Mouse (Mus musculus) layer of hippocampus, postnatal 14 days (tissue): ENCODE measurements around the gene Hoxd10. TPM values are rescaled to one million over a fixed set of nuclear protein-coding genes. Genes with fewer than 3 reads are reported as not detected.
A peak's percentile ranks its signal among the peaks of the same experiment; 100 is the strongest.

Source experiments
- DNase-seq, 2 experiments: peaks; one replicate each; pipeline ENCODE4 v3.0.0; 2021 to 2022; ENCODE audit warnings: low spot score in 2 of 2, mixed read lengths in 1 of 2
- long read RNA-seq, 2 experiments: library from polyadenylated mRNA; stranded (forward); transcript quantifications; one replicate each; pipeline ENCODE4 v2.0.0; 2021
- total RNA-seq, 2 experiments: library from RNA; stranded (reverse); gene quantifications; 2 replicates each; pipeline ENCODE4 v1.2.3; 2021

Gene Hoxd10
- total RNA-seq, result not detected
- long read RNA-seq, experiment 1, result 0 reads
- long read RNA-seq, experiment 2, result 0 reads

DNA sequence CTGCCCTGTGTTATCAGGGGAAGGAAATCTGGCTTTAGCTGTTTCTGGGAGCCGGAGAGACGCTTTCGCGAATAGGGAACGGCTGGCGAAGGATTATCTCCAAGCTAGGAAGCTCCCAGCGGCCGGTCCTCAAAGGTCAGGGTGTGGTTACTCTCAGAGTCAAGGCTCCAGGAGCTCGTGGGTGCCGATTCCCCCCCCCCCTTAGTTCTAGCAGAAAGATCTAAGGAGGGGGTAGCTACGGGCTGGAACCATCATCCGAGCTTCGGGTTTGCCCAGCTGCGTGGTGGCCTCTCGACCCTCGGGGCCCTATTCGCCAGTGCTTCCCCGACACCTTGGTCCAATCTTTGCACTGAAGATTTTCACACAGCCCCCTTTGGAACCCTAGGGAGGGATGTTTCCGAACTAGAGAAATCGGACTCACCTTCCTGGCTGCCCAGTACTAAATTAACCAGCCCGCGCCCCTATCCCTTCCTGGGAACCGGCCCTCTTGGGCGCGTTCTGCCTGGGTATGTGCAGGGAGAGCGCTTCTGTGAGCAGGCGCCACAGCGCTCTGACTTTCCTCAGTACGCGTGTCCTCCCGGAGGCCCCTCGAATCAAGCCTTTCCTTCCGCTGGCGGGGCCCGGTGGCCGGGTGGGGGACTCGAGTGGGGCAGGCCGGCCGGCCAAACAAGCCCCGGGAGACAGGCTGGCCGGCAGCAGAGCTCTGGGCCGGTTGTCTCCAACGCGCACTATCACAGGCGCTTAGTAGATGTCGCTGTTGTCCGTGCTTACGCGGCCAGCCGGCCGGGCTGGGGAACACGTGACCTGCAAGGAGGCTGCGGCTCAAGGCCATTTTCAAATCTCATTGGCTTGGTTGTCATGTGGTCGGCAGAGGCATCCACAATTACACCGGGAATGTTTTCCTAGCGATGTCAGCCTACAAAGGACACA lies at the start of gene Hoxd10:
Gene Hoxd10 (plus strand): TSS at position 903 of the 930 bp plus-strand sequence.
- DNase-seq, result no peak

DNA sequence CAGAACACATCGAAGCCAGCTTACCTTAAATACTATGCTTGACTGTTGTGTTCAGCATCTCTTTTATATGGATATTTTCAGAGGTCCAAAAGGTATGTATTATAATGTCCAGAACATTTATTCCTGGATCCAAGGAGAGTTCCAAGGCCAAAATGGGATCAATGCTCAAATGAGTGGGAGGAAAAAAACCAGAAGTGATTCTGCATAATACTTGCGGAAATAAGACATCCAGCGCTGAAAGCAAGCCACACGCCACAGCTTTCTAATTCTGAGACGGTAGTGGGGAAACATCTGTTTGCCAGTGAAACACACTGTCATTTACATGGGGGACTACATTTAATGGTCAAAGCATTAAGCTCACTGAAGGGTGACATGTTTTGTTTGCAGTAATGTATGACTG lies 49.3 kb upstream of the Hoxd10 start:
- DNase-seq, result no peak

DNA sequence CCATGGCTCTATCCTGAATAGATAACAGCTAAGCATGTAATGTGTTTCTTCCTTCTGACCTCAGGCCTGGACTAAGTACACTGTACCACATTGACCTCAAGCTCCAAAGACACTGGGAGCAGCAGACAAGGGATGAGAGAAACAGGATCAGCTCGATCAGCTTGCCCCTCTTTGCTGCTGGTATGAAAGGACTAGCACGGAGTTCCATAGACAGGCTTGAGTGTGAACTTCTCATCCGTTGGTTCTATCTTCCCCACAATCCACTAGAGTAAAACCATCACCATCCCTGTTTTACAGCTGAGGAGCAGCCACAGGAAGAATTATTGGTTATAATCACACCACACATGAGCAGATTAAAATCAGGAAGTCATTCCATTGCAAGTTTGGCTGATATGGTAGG lies 46.1 kb upstream of the Hoxd10 start:
- no peak for DNase-seq

DNA sequence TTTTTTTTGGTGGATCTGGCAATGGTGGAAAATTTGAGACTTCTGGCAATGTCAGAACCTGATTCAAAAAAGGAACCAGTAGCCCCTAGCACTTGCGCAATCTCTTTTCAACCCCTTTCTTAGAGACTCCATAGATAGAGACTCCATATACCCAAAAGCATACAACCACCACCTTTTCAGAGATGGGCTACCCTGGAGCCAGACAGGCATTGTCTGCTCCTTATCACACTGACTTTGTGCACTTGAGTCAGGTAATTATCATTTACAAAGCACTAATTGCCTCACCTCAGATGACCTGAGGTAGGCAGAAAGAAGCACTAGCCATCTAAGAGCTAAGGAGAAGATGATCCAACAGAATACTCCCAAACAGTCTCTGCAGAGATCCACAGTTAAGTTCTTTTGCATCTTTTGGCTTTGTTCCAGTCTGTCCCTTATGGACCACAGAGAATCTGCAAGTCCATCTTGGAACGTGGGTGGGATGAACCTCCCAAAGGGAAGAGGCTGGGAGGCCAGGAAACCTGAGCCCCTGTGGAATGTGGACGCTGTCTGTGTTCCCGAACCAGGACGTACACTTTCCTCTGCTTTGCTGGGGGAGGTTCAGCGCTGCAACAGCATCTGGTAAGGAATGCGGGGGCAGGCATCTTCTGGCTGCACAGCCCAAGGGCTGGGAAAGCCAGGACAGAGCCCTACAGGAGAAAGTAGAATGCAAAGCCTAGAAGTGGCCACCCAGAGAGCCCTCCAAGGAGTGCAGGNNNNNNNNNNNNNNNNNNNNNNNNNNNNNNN lies 44.5 kb upstream of the Hoxd10 start:
- DNase-seq, result no peak

DNA sequence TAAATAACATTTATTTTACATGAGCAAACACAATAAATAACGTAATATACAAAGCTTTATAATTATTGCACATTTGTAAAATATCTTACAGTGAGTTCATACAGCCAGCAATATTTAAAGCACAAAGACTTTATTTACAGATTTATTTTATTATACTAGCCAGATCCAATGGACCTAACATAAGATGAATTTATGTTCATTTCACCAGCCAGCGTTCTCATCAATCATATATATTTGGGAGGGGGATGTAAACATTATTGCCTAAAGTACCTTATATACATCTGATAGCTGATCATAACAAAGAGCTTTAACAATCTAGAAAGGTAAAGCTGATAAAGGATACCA lies 38.8 kb upstream of the Hoxd10 start:
- no peak for DNase-seq

DNA sequence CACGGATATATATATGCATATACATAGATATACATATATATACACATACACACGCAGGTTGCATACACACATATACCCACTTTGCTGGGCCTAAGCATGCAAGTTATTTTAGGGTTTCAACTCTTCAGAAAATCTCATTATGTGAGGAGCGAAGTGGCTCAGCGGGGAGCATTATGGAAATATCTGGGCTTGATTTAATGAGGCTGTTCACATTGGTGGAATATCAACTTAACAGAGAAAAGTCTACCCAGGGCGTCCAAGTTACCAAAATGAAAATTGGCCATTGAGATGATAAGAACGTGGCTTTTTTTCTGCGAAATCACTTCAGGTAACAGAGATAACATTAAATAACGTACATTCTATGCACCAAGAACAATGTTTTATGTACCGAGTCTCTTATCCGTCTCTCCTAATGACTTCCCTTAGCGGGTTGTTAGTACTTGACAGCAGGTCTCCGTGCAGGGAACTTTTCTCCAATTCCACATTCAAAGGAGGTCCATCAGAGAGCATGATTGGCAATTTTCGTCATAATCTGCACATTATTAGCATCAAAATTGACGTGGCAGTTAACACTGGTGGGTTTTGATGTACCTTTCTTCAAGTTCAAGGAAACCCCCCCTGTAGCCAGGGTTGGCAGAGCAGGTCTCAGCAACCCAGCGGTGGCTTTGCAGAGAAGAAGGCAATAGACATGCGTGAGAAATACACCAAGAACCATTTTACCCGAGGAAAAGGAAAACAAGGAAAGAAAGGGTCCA lies 37.8 kb upstream of the Hoxd10 start:
- DNase-seq, result no peak

DNA sequence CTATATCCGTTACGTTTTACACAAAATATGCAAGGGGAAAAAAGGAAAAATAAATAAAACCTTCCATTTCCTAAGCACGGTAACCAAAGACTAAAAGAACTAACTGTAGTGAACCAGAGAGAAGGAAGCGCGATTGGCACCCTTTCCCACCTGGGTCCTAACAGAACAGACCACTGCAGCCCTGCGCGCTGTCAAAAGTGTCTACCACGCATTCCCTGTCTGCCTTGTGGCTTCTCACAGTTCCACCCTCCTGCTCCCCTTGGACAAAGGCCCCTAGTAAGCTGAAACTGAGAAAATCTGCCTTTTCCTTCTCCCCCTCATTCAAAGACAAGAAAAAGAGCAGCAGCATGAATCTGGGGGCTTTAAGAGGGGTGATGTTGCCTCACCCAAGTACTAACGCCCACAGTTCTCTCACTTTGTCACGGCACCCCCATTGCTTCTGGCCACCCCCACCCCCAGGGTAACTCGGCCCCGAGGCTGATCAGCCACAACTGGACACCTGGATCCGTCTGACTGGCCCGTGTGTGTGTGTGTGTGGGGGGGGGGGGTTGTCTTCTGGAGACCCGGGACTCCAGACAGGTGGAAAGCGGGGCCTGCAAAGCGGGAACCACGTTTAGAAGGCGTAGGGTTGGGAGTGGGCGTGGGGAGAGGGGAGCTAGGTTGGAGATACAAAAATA lies 36.8 kb upstream of the Hoxd10 start:
- no peak for DNase-seq

DNA sequence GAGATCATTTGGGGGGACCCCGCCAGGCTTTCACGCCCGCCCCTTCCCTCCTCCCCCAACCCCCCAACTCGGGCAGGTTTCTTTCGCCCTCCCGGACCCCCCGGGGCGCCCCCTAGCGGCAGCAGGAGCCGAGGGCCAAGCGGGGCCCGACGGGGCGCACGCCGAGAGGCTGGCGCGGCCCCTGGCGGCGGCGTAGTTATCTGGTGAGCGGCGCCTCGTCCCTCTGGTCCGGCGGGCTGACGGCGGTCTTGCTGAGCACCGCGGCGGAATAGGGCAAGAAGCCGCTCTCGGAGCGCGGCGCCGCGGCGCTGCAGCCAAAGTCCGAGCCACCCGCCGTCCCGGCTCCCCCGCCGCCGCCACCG lies 36.3 kb upstream of the Hoxd10 start:
- DNase-seq, result no peak

DNA sequence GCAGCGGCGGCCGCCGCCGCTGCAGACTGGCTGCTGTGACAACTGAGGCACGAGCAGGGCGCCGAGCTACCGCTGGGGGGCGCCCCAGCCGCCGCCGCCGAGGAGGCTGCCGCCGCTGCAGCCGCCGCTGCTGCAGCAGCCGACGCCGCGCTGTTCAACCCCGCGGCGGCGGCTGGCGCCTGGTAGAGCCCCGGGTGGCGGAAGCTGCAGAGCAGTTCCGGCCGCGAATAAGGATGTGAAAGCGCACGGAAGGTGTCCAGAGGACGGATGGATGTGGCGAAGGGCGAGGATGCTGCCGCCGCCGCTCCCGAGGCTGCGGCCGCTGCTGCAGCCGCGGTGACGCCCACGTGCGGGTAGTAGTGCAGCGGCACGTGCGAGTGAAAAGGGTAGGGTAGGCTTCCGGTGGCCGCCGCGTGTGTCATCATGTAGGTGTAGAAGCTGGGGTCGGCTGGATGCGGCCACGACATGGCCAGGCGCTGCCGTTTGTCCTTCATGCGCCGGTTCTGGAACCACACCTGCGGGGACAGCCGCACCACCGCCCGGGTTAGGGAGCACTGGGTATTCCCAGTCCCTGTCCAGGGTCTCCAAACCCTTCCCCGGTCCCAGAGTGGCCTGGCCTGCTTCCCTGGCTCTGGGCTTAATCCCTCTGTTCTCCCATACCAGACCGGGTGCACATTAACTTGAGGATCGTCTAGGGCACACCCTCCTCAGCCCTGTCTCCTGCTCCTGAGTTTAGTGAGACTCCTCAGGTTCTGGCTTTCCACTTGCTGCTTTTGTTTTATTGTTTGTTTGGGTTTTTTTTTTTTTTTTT lies 35.7 kb upstream of the Hoxd10 start:
- DNase-seq, result no peak

DNA sequence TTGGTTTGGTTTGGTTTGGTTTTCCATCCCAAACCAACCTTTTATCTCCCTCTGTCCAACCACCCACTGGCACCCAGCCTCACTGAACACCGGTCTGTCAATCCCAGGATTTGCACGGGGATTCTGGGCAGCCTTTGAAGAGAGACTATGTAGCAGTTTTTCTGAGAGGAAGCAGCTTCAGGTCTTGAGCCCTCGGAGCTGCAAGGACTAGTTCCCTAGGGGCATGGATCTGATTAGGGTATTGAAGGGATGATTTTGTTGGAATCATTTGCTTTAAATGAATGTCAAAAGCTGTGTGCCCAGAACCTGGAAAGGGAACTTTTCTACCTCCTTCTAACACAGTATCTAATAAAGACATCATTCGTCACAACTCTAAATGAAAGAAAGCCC lies 35.1 kb upstream of the Hoxd10 start:
- DNase-seq, result no peak

DNA sequence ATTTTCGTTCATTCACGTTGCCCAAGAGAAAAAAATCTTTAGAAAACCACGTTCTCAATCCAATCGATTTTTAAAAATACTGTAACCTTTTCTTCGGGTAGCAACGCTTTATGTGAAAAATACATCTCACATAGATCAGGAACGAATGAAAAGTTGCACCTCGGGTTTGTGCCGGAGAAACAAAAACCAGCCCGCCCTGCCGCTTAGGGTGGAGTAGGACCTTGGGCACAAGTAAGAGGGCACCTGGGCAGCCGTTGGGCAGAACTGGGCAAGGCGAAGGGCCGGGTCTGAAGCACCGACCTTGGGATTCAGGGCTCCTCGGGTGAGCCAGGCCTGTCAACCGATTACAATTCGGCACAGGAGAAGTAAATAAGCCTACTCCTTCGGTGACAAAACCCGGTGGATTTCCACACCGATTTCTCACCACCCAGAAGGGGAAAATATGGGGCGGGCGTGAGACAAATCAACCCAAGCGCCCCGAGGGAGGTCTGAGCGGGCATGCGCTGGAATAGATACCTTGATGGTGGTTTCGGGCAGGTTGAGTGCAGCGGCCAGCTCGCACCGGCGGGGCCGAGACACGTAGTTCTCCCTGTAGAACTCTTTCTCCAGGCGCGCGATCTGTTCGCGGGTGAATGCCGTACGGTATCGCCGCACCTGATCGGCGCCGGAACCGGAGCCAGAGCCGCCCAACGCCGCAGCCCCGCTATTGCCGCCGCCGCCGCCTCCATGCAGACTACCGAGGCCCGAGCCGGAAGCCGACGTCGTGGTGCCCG lies 34.3 kb upstream of the Hoxd10 start:
- no peak for DNase-seq

DNA sequence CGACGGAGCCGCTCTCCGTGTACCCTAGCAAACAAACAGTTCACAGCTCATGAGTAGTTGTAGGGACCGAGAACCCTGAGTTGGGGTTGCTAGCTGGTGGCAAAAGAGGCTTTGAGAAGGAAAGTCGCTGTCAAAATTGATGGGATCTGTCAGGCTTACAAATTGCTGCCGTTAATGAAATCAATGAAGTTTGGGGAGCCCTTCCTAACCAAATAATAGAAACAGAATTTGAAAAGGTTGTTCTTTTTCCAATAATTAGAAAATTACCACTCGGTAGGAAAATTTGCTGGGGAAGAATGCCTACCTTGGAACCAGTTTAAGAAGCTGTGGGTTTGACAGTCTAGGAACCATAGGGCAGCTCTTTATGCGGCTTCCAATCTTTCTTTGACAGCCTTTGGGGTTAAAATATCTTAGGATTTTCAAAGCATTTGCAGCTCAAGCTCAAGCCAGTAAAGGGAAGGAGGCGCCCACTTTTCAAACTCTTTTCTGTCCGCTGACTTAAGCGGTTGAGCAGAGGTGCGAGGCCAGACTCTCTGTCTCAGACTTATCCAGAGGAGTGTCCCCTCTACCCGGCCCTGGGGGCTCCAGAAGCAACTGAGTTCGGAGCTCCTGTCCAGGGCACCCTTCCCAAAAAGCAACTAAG lies 33.6 kb upstream of the Hoxd10 start:
- no peak for DNase-seq

DNA sequence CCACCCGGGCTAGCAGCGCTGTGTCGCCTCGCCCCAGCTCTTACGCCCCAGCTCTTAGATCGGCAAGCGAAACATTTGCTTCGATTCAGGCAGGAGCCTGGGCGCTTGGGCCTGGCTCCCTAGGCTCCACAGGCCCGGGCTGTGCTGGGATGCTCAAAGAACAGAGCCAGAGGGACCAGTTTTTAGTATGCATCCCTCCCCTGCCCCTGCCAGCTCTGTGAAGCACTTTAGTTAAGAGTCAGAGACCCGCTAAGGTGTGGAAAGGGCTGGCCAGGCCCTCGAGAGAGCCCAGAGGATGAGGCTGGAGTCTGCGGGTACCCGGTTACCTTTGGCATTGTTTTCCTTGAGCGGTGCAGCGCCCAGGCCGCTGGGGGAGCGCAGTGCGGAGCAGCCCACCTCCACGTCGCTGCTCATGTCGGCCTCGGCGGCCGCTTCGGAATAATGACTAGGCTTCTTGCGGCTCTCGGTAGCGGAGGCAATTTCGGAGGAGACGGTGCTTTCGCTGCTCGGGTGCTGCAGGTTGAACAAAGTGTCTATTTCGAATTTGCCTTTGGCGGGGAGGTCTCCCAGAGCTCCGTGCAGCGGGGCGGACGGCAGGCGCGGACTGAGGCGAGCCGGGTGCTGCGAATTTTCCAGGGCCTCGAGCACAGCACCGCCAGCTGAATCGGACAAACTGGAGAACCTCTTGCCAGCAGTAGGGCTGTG lies 32.9 kb upstream of the Hoxd10 start:
- no peak for DNase-seq

DNA sequence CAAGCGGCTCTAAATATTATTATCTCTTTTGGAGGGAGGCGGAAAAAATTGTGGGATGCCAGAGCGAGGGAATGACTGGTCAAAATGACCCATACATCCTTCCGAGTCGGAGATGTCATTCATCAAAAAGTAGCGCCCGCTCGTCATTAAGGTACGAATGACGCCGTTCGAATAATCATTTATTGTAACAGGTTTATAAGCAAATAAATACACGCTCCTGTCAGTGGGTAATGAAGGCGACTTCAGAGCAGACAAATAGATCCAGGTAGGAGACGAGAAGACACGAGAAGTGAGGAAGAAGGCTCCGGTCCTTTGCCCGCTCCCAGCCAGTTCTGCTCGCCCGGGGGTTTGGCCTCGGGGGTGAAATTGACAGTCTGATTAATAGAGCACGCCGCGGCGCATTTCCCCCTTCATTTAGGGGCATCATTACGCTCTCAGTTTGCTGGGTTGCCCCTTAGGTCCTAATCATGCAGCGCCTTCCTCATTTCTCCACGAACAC lies 32.2 kb upstream of the Hoxd10 start, which contains the start of gene Evx2:
Gene Evx2 (minus strand): TSS at position 51 of the 499 bp plus-strand sequence.
- no peak for DNase-seq

DNA sequence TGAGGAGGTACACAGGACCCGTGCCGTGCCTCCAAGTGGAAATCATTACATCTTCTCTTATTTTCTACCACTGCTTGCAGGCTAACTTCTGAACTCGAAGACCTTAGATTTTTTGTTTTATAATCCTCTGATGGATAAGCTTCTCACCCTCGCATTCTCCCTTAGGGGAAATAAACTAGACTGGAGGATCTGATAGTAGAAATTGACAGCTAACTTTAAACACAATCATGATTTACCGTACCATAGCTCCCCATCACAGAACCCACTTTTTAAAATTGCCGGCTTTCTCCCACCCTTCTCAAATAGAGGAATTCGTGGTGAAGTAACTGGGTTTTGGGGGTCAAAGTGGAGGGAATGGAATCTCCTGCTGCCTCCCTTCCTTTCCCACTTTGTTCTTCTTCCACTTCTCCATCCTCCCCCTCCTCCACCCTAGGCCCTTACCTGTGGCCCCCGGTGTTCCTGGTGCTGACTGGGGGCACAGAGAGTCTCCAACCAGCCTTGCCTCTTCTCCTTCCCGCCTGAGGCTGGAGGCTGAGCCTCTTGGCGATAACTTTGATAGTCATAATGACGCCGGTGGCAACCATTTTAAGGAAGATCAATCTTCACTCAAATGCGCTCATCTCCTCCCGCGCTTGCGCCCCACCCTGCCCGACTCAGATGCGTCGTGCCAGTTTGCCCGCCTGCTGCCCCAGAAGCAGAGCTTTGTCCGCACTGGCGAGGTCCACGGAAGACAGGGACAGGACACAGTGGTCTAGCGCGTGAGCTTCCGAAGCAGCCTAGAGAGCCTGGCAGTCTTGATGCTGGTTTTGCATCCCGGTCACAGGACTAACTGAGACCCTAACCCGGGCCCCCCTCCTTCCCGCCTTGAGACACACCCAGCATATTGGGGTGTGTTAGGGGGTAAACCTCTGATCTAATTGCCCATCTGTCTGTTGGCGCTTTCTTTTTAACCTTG lies 31.0 kb upstream of the Hoxd10 start:
- no peak for DNase-seq

DNA sequence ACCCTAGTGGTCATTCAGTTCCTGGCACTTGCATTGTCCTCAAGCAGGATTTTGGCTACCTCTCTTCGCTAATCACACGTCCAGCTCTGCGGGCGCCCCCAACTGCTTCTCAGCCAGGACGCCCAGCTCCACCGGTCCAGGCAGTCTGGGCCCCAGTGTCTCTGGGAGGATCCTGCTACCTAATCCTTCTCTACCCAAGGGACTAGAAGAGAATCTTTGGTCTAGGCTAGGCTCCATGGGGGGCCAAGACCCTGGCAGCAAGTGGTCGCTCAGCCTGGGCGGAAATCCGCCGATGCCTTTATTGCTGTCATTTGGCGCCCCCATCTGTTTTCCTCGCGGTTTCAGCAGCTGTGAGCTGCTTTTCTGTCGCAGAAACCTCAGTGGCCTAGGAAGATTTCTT lies 30.0 kb upstream of the Hoxd10 start:
- DNase-seq, result peak in 1 of 2 experiments; percentile 54
